Mouse (Mus musculus): ENCODE results near the gene Defb36.

- TF ChIP-seq POLR2A (IDR thresholded peaks at IDR 0.05; ENCODE audit: low read depth, low read length): no peak
- TF ChIP-seq CTCF (conservative IDR thresholded peaks at IDR 0.05; ENCODE audit: insufficient read depth, insufficient read length, low read depth, low read length): no peak
Observed at GRCm38 (mm10) chr2:152556655-152557054, 47.5 kb upstream of the Defb36 start.

Measured in kidney, adult 2 months (tissue).